Mouse (Mus musculus) adrenal gland, postnatal 4 days (tissue): ENCODE results near the gene Pla2g10. TPM values are rescaled to one million over a fixed set of nuclear protein-coding genes. Genes with fewer than 3 reads are reported as not detected.
"Not testable (repeated sequence)": the region's sequence is repeated elsewhere in the genome, so short reads cannot be mapped to it uniquely, and the experiment has no call there.

Experiments
- DNase-seq, 2 experiments: peaks; one replicate each; pipeline ENCODE4 v3.0.0; 2021 to 2022; ENCODE audit warnings: low spot score in 2 of 2, mixed read lengths in 2 of 2
- long read RNA-seq, 2 experiments: library from polyadenylated mRNA; stranded (forward); transcript quantifications; one replicate each; pipeline ENCODE4 v2.0.0; 2021
- total RNA-seq, 2 experiments: library from RNA; stranded (reverse); gene quantifications; 2 replicates each; pipeline ENCODE4 v1.2.3; 2021

The Pla2g10 gene
- total RNA-seq = not detected
- long read RNA-seq, experiment 1, partial matches to known transcripts = 0 of 4 reads
- long read RNA-seq, experiment 1, other reads (novel, unspliced or antisense) = 4 of 4 reads
- long read RNA-seq, experiment 2 = 0 reads

GRCm38 (mm10) chr16:13730285-13731255 lies at the start of gene Pla2g10:
Gene Pla2g10, minus strand, starts transcription at chr16:13730983.
- no peak for DNase-seq

DNA sequence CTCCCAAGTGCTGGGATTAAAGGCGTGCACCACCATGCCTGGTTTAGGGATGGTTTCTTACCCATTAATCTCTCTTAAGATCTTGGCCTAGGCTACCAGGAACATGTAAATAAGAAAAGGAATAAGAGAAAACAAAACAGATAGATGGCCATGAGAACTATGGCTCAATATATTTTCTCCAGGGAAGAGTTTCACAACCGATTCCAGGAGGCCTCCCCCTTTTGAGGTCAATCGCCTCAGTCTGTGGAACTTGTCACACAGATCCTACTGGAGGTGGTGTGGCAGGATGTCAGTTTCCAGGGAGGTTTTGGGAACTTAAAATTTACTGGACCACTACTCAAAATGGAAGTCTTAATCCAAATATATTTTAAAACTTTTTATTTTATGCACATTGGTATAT lies 43.9 kb upstream of the Pla2g10 start:
- DNase-seq = not testable (repeated sequence)

GRCm38 (mm10) chr16:13774011-13774410 lies 43.2 kb upstream of the Pla2g10 start:
- DNase-seq = not testable (repeated sequence)

DNA sequence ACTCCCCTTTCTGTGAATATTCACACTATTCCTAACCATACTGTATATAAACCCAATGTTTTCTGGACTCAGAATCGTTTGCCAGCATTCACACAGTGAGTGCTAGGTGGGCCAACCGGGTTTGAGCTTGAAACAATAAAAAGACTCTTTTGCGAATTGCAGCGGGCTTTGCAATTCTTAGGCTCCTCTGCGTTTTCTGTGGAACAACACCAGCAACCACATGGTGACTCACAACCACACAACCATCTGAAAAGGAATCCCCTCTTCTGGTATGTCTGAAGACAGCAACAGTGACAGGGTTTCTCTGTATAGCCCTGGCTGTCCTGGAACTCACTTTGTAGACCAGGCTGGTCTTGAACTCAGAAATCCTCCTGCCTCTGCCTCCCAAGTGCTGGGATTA lies 41.3 kb upstream of the Pla2g10 start:
- DNase-seq = not testable (repeated sequence)

- not testable (repeated sequence) for DNase-seq
Measured at GRCm38 (mm10) chr16:13771603-13772002, 40.8 kb upstream of the Pla2g10 start.

- no peak for DNase-seq
Measured at GRCm38 (mm10) chr16:13766367-13766766, 35.6 kb upstream of the Pla2g10 start.

DNA sequence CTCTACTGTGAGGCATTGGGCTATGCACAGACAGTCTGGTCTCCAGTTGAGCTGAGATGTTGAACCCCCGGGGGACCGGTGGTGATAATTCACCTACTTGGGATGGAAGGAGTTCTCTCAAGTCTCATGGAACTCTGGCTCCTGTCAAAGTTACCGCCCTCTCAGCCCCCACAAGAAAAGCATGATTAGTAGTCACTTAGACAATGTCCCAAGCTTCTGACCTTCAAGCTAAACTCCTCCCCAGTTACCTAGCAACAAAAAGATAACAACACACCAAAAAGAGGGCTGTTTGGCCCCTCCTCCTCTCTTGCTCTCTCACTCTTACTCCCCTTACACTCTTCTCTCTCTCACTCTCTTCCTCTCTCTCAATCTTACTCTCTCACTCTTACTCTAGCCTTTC lies 33.7 kb upstream of the Pla2g10 start:
- DNase-seq = no peak

DNA sequence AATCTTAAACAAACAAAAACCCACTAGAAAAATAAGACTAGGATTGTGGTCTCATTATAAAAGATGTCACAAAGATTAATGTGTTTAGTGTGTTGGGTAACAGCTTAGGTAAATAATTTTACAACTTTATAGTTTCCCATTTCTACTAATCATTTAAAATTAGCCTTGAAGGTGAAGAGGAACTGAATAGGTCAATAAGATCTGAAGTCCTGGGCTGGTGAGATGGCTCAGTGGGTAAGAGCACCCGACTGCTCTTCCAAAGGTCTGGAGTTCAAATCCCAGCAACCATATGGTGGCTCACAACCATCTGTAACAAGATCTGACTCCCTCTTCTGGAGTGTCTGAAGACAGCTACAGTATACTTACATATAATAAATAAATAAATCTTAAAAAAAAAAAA lies 32.0 kb upstream of the Pla2g10 start:
- not testable (repeated sequence) for DNase-seq

- no peak for DNase-seq
Measured at GRCm38 (mm10) chr16:13757823-13758222, 27.0 kb upstream of the Pla2g10 start.

DNA sequence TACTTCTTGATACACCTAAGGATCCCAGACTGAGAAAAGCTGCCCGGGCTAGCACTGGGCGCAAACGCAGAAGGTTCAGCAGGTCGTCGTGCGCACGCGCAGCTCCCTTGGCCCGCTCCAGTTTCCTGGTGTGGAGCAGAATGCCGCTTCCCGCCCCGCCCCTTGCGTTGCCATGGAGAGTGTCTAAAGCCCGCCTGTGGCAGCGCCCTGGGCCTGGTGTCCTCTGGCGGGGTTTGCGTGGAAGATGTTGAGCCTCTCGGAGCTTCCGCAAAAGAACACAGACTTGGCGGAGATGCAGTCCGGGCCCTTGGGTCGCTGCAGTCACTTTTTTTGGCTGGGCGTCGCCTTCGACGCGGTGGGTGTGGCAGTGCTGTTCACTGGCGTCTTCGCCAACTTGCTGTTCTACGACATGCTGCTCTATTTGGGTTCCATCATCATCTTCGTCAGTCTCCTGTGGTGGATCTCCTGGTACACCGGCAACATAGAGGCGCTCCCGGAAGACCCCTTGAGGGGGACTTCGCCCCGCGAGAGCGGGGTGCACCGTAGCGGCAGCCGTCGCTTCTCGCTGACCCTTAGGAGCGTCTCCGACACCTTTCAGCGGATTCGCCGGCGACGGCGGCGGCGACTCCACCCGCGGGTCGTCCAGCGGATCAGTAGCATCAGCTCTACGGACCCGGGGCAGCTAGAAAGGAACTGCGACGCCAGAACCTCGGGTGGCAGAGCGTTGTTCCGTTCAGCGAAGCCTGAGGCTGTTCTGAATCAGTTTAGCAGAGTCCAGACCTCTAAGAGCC lies 23.8 kb upstream of the Pla2g10 start:
- peak; percentile 85 to 88 for DNase-seq

DNA sequence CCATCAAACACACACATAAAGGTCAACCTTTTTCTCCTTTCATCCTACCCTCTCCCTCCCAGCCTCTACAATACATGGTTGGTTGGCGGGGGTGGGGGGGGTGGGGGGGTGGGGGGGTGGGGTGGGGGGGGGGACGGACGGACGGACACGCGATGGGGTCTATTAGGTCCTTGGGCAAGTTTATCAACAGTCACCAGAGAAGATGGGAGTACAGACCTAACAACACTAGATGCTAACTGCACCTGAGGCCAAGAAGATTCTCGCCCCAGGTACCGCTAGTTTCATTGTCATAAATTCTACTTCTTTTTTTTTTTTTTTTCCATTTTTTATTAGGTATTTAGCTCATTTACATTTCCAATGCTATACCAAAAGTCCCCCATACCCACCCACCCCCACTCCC lies 23.2 kb upstream of the Pla2g10 start:
- DNase-seq = no peak

- DNase-seq = no peak
Measured at GRCm38 (mm10) chr16:13750626-13751025, 19.8 kb upstream of the Pla2g10 start.

DNA sequence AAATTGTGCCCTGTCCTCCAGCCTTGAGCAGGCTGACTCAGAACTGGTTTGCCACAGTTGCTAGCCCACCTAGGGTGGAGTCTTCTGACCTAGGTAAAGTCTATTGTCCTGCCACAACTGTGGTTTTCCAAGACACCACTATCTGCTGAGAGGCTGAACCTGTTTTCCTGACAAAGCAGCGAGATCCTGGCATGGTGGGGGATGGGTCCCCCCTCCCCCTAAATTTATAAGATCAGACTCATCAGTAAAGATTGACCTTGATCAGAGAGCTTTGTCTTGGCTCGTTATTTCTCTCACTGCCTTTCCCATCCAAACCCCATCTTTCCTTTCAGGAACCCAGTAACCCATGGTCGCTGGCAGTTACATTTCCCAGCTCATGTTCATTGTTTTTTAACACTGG lies 19.2 kb upstream of the Pla2g10 start:
- DNase-seq = no peak

DNA sequence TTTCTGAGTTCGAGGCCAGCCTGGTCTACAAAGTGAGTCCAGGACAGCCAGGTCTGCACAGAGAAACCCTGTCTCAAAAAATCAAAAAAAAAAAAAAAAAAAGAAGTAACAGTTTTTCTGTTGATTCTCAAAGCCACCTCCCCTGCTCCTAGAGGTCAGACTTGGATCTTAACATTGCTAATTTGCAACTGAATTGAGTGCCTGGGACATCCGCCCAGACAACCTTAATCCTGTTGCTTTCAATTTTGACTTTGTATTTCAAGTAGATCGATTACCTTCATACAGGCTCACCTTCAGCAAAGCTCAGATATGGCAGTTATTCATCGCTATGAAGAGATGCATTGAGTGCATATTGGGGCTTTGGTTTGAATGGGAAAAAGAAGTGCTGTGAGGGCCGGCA lies 18.5 kb upstream of the Pla2g10 start:
- DNase-seq = no peak

DNA sequence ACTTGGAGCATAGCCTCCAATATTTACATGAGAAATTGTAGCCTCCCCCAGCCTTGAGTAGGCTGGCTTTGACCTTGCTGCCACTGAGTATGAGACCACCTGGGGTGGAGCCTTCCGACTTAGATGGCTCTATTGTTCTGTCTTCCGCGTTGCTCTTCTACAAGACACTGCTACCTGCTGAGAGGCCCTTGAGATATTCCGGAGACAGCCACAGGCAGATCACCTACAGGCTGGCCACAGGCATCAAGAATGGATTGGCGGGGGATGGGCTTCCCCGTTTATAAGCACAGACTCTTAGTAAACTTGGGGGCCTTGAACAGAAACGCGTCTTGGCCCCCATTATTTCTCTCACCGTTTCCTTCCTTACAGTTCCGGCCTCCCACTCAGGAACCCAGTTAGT lies 18.0 kb upstream of the Pla2g10 start:
- DNase-seq = not testable (repeated sequence)

DNA sequence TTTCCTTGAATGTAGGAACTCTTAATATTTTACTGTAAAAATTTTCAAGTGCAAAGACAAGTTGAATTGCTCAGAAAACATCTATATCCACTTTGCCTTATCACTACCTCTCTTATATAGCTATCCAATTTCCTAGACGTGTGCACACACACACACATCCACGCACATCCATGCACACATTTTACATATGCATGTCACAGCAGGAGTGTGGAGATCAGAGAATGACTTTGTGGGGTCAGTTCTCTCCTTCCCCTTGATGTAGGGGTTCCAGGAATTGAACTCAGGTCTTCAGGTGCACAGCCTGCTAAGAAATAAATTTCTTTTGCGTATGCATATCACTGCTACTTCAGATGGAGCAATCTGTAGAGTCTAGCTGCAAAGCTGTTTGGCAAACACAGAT lies 17.3 kb upstream of the Pla2g10 start:
- no peak for DNase-seq

DNA sequence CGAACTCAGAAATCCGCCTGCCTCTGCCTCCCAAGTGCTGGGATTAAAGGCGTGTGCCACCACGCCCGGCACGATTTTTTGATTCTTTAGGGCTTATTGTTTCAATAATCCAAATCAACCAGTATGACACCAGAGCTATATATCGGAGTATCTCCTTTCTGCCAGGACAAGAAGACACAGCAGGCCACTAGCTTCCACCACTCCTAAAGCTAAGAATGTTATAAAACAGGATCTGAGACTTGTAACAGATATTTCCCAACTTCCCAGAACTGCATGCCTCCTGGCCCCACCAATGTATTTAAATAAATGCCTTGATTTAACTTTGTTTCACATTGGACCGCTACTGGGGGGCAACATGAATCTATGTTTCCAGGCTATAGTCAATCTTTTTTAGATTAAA lies 16.9 kb upstream of the Pla2g10 start:
- no peak for DNase-seq

- DNase-seq = no peak
Measured at GRCm38 (mm10) chr16:13740844-13741243, 10.1 kb upstream of the Pla2g10 start.

- DNase-seq = not testable (repeated sequence)
Measured at GRCm38 (mm10) chr16:13739044-13739443, 8.3 kb upstream of the Pla2g10 start.

DNA sequence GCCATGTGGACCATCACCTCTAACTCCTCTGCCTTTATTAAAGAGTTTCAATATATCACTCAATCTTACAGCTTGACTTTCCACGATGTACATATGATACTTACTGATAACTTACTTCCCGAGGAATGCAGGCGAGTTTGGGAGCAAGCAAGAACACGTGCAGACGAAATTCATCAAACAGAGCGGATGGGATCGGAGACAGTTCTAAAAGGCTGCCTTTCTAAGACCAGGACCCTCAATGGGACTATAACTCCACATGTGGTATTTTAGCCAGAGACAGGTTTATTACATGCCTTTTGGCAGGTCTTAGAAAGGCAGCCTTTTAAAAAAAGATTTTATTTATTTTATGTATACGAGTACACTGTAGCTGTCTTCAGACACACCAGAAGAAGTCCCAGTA lies 5.2 kb upstream of the Pla2g10 start:
- no peak for DNase-seq

GRCm38 (mm10) chr16:13733518-13734137 lies 2.8 kb upstream of the Pla2g10 start:
- DNase-seq = peak; percentile 40 to 71
